Mouse (Mus musculus) liver, postnatal 0 days (tissue): ENCODE data around the gene Ociad1. TPM values are rescaled to one million over a fixed set of nuclear protein-coding genes. Genes with fewer than 3 reads are reported as not detected.

Source experiments
- ATAC-seq: fragments of 200-750 bp; cut with Nextera tagmentation; 2 replicates; pipeline ENCODE4 v1.8.0; 2017; ENCODE audit warnings: mild to moderate bottlenecking, moderate library complexity
- DNase-seq: peaks from one replicate; pipeline ENCODE4 v3.0.0-alpha.2; 2016
- H3K27ac ChIP-seq: fragments of 300-500 bp; sonication (generic); 2 replicates; pipeline ENCODE4 v1.5.1; 2014; ENCODE audit warnings: antibody characterized with exemption, moderate library complexity, mild to moderate bottlenecking, low read depth
- H3K27me3 ChIP-seq: fragments of 300-500 bp; sonication (generic); 2 replicates; pipeline ENCODE4 v1.6.1; 2014; ENCODE audit warnings: low read length, control low read depth, mixed read lengths; ENCODE audit not compliant: insufficient read depth
- H3K36me3 ChIP-seq: fragments of 300-500 bp; sonication (generic); replicated peaks from 2 replicates; pipeline ENCODE4 v1.6.1; 2014; ENCODE audit warnings: mild to moderate bottlenecking, control low read depth, low read length, moderate library complexity, mixed read lengths; ENCODE audit not compliant: insufficient read depth
- H3K4me1 ChIP-seq: fragments of 300-500 bp; sonication (generic); 2 replicates; pipeline ENCODE4 v1.6.1; 2014; ENCODE audit warnings: antibody characterized with exemption, mild to moderate bottlenecking, control low read depth; ENCODE audit not compliant: insufficient read depth
- H3K4me2 ChIP-seq: fragments of 300-500 bp; sonication (generic); 2 replicates; pipeline ENCODE4 v1.6.1; 2014; ENCODE audit warnings: low read depth, mild to moderate bottlenecking, low read length, moderate library complexity, mixed read lengths
- H3K4me3 ChIP-seq: fragments of 300-500 bp; sonication (generic); 2 replicates; pipeline ENCODE4 v1.5.1; 2014; ENCODE audit warnings: low read depth, low read length
- H3K9ac ChIP-seq: fragments of 300-500 bp; sonication (generic); replicated peaks from 2 replicates; pipeline ENCODE4 v1.6.1; 2014; ENCODE audit warnings: mild to moderate bottlenecking, moderate library complexity
- H3K9me3 ChIP-seq: fragments of 300-500 bp; sonication (generic); 2 replicates; pipeline ENCODE4 v1.6.1; 2016; ENCODE audit warnings: mild to moderate bottlenecking, control low read depth, low read length, mixed read lengths
- CTCF ChIP-seq: sonication (generic); IDR thresholded peaks from 2 replicates; pipeline ENCODE4 v1.5.1; 2016; ENCODE audit warnings: antibody characterized with exemption, low read depth
- EP300 ChIP-seq: IDR thresholded peaks from 2 replicates; pipeline ENCODE4 v1.6.1; 2016; ENCODE audit warnings: antibody characterized with exemption, low read depth, mild to moderate bottlenecking
- WGBS: fragments of 180-500 bp; shearing (Covaris S2); extraction: QIAGEN DNeasy Blood & Tissue Kit; methylation state at CpG from one replicate; pipeline ENCODE4 v1.1.7; 2014; ENCODE audit not compliant: insufficient replicate concordance; 5-methylcytosine and 5-hydroxymethylcytosine counted together
- polyA plus RNA-seq: library from polyadenylated mRNA; unstranded; fragments of >200 nt; fragmentation: Nextera tagmentation; extraction: Ambion mirVana; gene quantifications from 2 replicates; pipeline ENCODE4 v1.2.1, GENCODE M21; 2015

Ociad1 gene
- polyA plus RNA-seq: 98.7 and 105 TPM in 2 replicates

DNA sequence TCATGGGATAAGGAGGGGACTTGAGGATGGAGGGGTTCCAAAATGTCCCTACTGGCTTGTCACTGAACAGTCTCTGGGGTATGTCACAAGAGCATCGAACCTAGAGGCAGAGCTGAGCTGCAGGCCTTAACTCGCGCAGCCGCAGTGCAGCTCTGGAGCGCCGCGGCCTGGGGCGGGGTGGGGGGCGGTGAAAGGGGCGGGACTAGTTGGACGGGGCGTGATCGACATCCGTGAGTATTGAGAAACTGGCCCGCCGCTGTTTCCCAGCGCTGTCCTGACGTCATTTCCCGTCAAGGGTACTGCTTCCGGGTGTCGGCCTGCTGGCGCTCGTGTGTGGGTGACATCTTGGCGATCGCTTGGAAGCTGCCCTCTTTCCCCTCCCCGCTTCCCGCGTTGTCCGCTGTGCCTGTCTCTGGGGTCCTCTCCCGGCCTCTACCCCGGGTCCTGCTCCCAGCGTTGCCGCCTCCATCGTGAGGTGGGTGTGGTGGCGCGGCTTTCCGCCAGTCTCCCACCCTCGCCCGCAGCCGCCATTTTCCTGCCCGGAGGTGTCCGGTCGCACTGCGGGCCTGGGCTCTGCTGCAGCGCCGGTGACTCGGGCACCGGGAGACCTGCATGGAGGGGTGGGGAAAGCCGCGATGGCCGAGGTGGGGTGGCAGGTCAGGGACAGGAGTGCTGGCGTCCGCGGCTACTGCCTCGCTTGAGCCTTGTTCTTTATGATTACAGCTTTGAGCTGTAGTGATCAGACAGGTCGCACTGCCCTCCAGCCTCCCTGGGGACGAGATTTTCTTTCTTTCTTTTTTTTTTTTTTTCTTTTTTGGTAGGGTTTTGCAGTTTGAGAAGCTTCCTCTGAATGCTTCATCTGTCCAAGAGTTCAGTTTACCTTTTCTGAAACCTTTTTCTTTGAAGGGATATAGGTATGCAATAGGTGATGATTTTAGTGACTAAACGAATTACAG is at the start of gene Ociad1:
Ociad1 (plus strand) TSS at position 283 of the 956 bp plus-strand sequence.
- H3K4me2 ChIP-seq: peak within 1 kb of the TSS; percentile 77
- DNase-seq (peak; percentile 98), ATAC-seq (peak; percentile 99)
- WGBS: under 1% methylated on average over 57 of the region's 58 CpGs
- H3K4me1 ChIP-seq: peaks cover 6% of the 10 kb centered on the region; the same call in 1 of the 2 replicates
- no peaks in the 10 kb centered on the region for H3K27me3 ChIP-seq
- TF ChIP-seq EP300 (no peak; the same call in 1 of the 2 replicates), CTCF (peak; percentile 24; the same call in 1 of the 2 replicates)
- peak within 1 kb of the TSS; percentile 99 for H3K4me3 ChIP-seq
- peak within 1 kb of the TSS; percentile 99 for H3K27ac ChIP-seq
- peak within 1 kb of the TSS; percentile 97 for H3K9ac ChIP-seq
- H3K9me3 ChIP-seq: no peaks in the 10 kb centered on the region
- peaks cover 22% of the 10 kb centered on the region for H3K36me3 ChIP-seq

DNA sequence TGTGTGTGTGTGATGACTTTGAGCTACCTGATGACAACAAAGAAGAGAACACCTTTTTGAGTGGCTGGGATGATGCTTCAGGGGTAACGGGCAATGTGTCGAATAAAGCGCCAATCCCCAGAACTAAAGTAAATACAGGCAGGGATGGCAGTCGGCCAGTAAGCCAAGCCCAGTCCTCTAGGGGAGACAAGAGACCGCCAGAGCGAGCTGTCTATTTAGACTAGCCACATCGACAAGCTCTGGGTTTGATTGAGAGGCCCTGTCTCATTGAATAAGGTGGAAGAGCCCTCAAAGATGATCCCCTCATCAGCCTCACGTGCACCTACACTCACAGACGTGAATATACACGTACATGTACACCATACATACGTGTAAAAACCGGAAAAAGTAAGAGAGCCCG is 48.2 kb upstream of the Ociad1 start:
- no peaks in the 10 kb centered on the region for H3K9me3 ChIP-seq
- no peak overlapping the region for H3K4me2 ChIP-seq
- peak; percentile 53 for DNase-seq
- H3K36me3 ChIP-seq: no peaks in the 10 kb centered on the region; the same call in 1 of the 2 replicates
- no peak overlapping the region for H3K27ac ChIP-seq
- WGBS: 76% methylated on average over 13 of the region's 13 CpGs
- H3K4me3 ChIP-seq: no peak overlapping the region
- 0 out of 2 replicates have a peak, but pooled peaks have one; percentile 12 for TF ChIP-seq CTCF
- no peak for TF ChIP-seq EP300
- peaks cover 20% of the 10 kb centered on the region for H3K4me1 ChIP-seq
- H3K9ac ChIP-seq: no peak overlapping the region
- H3K27me3 ChIP-seq: no peaks in the 10 kb centered on the region
- ATAC-seq: 0 out of 2 replicates have a peak, but pooled peaks have one; percentile 36

- Histone ChIP-seq H3K27me3 (no peaks in the 10 kb centered on the region), H3K9ac (no peak overlapping the region; the same call in 1 of the 2 replicates), H3K9me3 (no peaks in the 10 kb centered on the region), H3K4me2 (0 out of 2 replicates have a peak overlapping the region, but pooled peaks have one; percentile 24), H3K27ac (no peak overlapping the region; the same call in 1 of the 2 replicates), H3K4me1 (peaks cover 20% of the 10 kb centered on the region), H3K36me3 (no peaks in the 10 kb centered on the region; the same call in 1 of the 2 replicates), H3K4me3 (no peak overlapping the region)
- DNase-seq: no peak
- ATAC-seq: no peak
- TF ChIP-seq EP300 (no peak), CTCF (no peak)
- WGBS: 67% methylated on average over 6 of the region's 6 CpGs
Measured at GRCm38 (mm10) chr5:73246414-73246813, 46.2 kb upstream of the Ociad1 start.

DNA sequence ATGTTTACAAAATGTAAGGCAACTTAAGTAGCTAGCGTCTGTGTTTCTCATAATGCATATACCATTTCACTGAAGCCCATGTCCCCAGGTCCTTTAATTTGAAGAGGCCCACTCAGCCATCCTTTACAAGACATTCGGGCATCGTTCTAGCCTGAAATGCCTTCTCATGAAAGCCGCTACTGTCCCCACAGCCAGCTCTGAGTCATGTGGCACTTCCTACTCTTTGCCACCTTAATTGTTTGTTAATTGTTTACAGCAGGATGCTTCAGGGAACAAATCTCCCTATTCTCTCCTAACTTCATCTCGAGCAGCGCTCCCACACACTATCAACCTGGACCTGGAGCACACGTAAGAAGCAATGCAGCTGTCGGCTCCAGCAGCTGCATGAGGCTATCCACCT is 44.4 kb upstream of the Ociad1 start:
- H3K27me3 ChIP-seq: no peaks in the 10 kb centered on the region
- DNase-seq (no peak), ATAC-seq (no peak)
- H3K4me2 ChIP-seq: no peak overlapping the region
- H3K27ac ChIP-seq: no peak overlapping the region
- H3K36me3 ChIP-seq: no peaks in the 10 kb centered on the region; the same call in 1 of the 2 replicates
- WGBS: 88% methylated on average over 8 of the region's 8 CpGs
- H3K9me3 ChIP-seq: no peaks in the 10 kb centered on the region
- peaks cover 22% of the 10 kb centered on the region for H3K4me1 ChIP-seq
- no peak overlapping the region for H3K9ac ChIP-seq
- no peak overlapping the region for H3K4me3 ChIP-seq
- TF ChIP-seq EP300 (no peak), CTCF (no peak)

- Histone ChIP-seq H3K4me3 (no peak overlapping the region), H3K4me1 (peaks cover 32% of the 10 kb centered on the region), H3K36me3 (no peaks in the 10 kb centered on the region; the same call in 1 of the 2 replicates), H3K9me3 (no peaks in the 10 kb centered on the region), H3K27ac (no peak overlapping the region), H3K4me2 (no peak overlapping the region), H3K9ac (no peak overlapping the region), H3K27me3 (no peaks in the 10 kb centered on the region)
- WGBS: 88% methylated on average over 4 of the region's 4 CpGs
- no peak for TF ChIP-seq CTCF
- TF ChIP-seq EP300: no peak
- ATAC-seq (no peak), DNase-seq (no peak)
Measured at GRCm38 (mm10) chr5:73249341-73249740, 43.2 kb upstream of the Ociad1 start.

GRCm38 (mm10) chr5:73252739-73253138 is 39.8 kb upstream of the Ociad1 start:
- H3K27ac ChIP-seq: no peak overlapping the region
- no peak overlapping the region for H3K4me3 ChIP-seq
- H3K9me3 ChIP-seq: no peaks in the 10 kb centered on the region
- DNase-seq (no peak), ATAC-seq (no peak)
- peaks cover 20% of the 10 kb centered on the region for H3K4me1 ChIP-seq
- H3K27me3 ChIP-seq: no peaks in the 10 kb centered on the region
- no peaks in the 10 kb centered on the region; the same call in 1 of the 2 replicates for H3K36me3 ChIP-seq
- no peak for TF ChIP-seq CTCF
- TF ChIP-seq EP300: peak; percentile 61; the same call in 1 of the 2 replicates
- H3K9ac ChIP-seq: no peak overlapping the region
- H3K4me2 ChIP-seq: peak overlapping the region; percentile 42; the same call in 1 of the 2 replicates
